Mouse (Mus musculus): ENCODE results near the gene Wdr62. TPM values are rescaled to one million over a fixed set of nuclear protein-coding genes. Genes with fewer than 3 reads are reported as not detected.

The Wdr62 gene
- polyA plus RNA-seq, 1 experiment from 2014 or later: 7.2 TPM

DNA sequence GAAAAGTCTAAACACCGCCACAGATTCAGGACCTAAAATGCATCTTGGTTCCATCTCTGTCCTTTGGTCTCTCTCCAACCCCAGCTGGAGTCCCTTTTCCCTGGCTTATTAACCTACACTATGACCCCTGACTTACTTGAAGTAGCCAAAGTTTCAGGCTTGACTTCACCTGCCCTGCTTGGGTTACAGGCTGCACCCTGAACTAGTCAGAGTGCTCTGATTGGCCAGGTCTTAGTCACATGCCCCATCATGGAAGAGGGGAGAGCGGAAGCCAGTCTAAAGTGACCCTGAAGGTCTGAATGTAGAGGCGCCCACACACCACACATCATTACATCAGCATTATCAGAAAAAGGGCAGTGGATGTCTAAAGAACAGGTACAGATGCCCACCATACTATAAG is 37.9 kb upstream of the Wdr62 start:
- H3K27ac ChIP-seq: no peak overlapping the region
- no peak overlapping the region for H3K9ac ChIP-seq
- peaks cover 2% of the 10 kb centered on the region; the same call in 1 of the 2 replicates for H3K36me3 ChIP-seq
- no peak overlapping the region for H3K4me3 ChIP-seq
- peaks cover 19% of the 10 kb centered on the region for H3K4me1 ChIP-seq
- no peak for ATAC-seq (ENCODE audit: low FRiP score)
- WGBS: 89% methylated on average over 3 of the region's 3 CpGs
- H3K4me2 ChIP-seq (replicated peaks): no peak overlapping the region
- H3K27me3 ChIP-seq: no peaks in the 10 kb centered on the region
- no peaks in the 10 kb centered on the region for H3K9me3 ChIP-seq (replicated peaks)

DNA sequence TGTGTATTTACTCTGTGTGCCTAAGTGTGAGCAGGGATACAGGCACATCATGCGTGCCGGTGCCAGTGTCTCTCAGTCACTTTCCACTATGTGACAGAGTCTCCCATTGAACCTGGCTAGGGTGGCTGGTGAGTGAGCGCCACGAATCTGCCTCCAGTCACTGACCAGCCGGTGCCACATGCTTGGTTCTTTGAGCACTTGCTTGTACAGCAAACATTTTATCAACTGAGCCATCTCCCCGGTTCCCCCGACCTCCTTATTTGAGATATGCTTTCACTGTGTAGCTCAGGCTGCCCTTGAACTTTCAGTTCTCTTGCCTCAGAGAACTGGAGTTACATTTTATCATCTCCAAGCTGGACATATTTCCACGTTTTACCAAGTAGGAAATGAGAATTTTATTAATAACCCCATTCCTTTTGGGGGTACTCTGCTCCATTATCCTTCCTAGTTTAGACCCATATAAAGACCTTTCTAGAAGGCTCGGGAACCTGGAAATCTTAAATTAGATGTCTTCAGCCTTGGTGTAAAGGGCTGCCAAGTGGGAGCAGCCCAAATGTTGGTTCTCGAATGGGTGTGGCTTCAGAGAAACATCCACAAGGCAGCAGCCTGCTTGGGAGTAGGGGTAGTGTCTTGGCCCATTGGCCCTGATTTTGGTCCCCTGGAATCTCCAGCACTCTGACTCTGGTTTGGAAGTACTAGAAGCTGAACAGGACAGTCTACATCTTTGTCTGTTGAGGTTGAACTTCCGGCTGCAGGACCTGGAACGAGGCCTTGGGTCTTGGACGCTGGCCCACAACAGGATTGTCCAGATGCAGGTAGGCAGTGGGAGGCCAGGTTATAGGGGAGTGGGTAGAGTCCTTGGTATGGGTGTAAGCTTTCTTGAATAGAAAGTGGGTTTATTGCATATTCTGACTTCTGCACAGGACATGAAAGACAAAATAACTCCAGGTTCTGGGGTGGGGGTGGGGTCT is 35.6 kb upstream of the Wdr62 start:
- H3K36me3 ChIP-seq: peaks cover 16% of the 10 kb centered on the region
- WGBS: 80% methylated on average over 13 of the region's 13 CpGs
- no peaks in the 10 kb centered on the region for H3K27me3 ChIP-seq
- H3K4me1 ChIP-seq: peaks cover 7% of the 10 kb centered on the region; the same call in 1 of the 2 replicates
- H3K4me3 ChIP-seq: peak overlapping the region; percentile 27; the same call in 1 of the 2 replicates
- H3K9ac ChIP-seq: no peak overlapping the region
- ATAC-seq (ENCODE audit: low FRiP score): no peak
- H3K4me2 ChIP-seq (replicated peaks): peak overlapping the region; percentile 43; the same call in 1 of the 2 replicates
- H3K27ac ChIP-seq: no peak overlapping the region
- H3K9me3 ChIP-seq (replicated peaks): no peaks in the 10 kb centered on the region

DNA sequence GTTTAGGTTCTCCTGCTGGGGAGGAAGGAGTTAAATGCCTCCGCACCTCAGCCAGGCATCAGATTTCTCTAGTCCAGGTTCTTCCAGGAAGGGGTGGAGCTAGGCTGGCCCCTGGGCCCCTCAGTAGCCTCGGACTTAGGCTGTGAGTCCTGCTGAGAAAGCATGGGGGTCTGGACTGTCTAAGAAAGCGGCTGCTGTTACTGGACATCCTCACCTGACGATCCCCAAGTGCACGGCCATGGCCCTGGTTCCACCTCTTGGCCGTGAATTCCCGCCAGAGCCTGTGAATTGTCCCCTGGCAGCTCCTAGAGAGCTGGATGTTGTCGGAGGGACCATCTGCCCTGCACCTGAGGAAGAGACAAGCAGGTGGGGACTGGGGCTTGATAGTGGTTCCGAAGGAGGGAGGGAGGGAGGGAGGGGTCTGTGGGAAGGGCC is 34.5 kb upstream of the Wdr62 start, which contains the start of gene Syne4:
Gene Syne4 (plus strand): TSS at position 87 of the 435 bp plus-strand sequence.
- no peak within 1 kb of the TSS for H3K27ac ChIP-seq
- peak within 1 kb of the TSS; percentile 43 for H3K4me2 ChIP-seq (replicated peaks)
- no peaks in the 10 kb centered on the region for H3K27me3 ChIP-seq
- peak within 1 kb of the TSS; percentile 46; the same call in 1 of the 2 replicates for H3K9ac ChIP-seq
- H3K4me1 ChIP-seq: peaks cover 10% of the 10 kb centered on the region; the same call in 1 of the 2 replicates
- H3K36me3 ChIP-seq: peaks cover 20% of the 10 kb centered on the region
- WGBS: 2% methylated on average over 9 of the region's 9 CpGs
- no peak for ATAC-seq (ENCODE audit: low FRiP score)
- peak within 1 kb of the TSS; percentile 27 for H3K4me3 ChIP-seq
- no peaks in the 10 kb centered on the region for H3K9me3 ChIP-seq (replicated peaks)

DNA sequence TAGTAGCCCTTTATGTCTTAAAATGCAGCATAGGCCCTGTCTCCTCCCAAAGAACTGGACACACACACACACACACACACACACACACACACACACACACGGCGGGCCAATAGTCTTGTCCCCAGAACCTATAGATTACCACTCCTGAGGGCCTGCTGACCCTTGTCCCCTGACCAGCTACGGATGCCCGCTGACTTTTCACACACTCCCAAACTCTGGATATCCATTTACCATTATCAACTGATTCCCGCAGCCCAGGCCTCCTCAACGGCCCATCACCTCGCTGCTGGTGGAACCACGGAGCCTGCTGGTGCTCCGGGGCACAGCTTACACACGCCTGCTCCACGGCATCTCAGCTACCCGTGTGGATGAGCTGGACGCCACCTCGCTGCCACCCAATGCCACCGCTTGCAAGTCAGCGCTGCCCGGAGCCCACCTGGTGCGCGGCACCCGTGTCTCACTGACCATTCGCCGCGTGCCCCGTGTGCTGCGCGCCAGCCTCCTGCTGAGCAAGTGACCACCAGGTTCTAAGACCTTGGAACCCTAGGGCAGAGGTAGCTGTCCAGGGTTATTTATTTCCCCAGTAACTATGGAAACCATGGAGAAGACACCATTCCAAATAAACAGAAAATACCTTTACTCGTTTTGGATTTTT is 33.6 kb upstream of the Wdr62 start:
- Histone ChIP-seq H3K27ac (no peak overlapping the region), H3K4me2 (replicated peaks) (no peak overlapping the region), H3K4me1 (peaks cover 17% of the 10 kb centered on the region), H3K9ac (no peak overlapping the region), H3K27me3 (no peaks in the 10 kb centered on the region), H3K4me3 (no peak overlapping the region), H3K36me3 (peaks cover 20% of the 10 kb centered on the region), H3K9me3 (replicated peaks) (no peaks in the 10 kb centered on the region)
- ATAC-seq (ENCODE audit: low FRiP score): no peak
- WGBS: 54% methylated on average over 27 of the region's 27 CpGs

DNA sequence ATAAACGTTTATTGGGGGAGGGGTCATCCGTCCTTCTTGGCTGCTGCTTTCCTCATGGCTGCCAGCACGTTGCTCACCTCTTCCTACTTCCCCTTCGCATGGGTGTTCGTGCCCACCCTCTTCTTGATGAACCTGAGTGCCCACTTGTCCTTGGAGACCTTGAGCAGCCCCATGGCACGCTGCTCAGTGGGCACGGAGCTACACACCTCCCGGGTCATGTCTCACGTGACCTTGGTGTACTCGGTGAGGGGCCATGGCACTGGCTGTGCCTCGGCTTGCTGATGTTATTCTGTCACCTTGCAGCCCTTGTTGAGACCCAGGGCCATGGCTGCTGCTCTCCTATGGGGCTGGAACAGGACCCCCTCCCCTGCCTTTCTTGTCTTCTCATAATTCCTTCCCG is 29.9 kb upstream of the Wdr62 start:
- no peak overlapping the region for H3K4me3 ChIP-seq
- no peak overlapping the region for H3K9ac ChIP-seq
- H3K4me1 ChIP-seq: peaks cover 21% of the 10 kb centered on the region
- no peaks in the 10 kb centered on the region for H3K27me3 ChIP-seq
- H3K9me3 ChIP-seq (replicated peaks): no peaks in the 10 kb centered on the region
- peaks cover 38% of the 10 kb centered on the region for H3K36me3 ChIP-seq
- H3K4me2 ChIP-seq (replicated peaks): peak overlapping the region; percentile 92; the same call in 1 of the 2 replicates
- no peak overlapping the region for H3K27ac ChIP-seq
- WGBS: 91% methylated on average over 12 of the region's 12 CpGs
- ATAC-seq (ENCODE audit: low FRiP score): no peak

DNA sequence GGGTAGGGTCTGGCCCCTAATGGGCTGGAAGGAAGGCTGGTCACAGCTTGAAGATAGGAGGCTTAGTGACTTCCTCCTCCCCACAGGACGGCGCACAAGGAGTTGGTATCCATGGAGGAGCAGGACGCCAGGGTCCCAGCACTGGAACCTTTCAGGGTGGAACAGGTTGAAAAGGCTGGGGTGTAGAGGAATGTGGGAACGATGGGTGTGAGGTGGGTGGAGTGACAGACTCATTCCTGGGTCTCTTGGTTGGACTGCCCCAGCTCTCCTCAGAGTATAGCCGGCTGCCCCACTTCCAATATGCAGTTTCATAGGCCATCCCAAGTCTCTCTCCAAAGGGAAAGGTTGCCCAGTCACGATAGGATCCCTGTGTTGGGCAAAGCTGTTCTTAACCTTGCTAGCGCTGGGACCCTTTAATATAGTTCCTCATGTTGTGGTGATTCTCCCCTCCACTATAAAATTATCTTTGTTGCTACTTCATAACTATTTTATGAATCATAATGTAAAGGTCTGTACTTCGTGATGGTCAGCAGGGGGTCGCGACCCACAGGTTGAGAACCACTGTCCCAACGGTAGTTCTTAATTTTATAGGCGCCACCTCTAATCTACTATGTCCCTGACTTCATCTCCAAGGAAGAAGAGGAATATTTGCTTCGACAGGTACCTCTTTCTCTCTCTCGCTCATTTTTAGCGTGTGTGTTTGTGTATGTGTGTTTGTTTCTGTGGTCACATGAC is 29.3 kb upstream of the Wdr62 start:
- Histone ChIP-seq H3K27me3 (no peaks in the 10 kb centered on the region), H3K4me1 (peaks cover 19% of the 10 kb centered on the region), H3K9me3 (replicated peaks) (no peaks in the 10 kb centered on the region), H3K27ac (no peak overlapping the region), H3K9ac (peak overlapping the region; percentile 74), H3K4me3 (peak overlapping the region; percentile 66), H3K36me3 (peaks cover 38% of the 10 kb centered on the region), H3K4me2 (replicated peaks) (peak overlapping the region; percentile 92)
- no peak for ATAC-seq (ENCODE audit: low FRiP score)
- 65% methylated on average over 15 of the region's 15 CpGs for WGBS

DNA sequence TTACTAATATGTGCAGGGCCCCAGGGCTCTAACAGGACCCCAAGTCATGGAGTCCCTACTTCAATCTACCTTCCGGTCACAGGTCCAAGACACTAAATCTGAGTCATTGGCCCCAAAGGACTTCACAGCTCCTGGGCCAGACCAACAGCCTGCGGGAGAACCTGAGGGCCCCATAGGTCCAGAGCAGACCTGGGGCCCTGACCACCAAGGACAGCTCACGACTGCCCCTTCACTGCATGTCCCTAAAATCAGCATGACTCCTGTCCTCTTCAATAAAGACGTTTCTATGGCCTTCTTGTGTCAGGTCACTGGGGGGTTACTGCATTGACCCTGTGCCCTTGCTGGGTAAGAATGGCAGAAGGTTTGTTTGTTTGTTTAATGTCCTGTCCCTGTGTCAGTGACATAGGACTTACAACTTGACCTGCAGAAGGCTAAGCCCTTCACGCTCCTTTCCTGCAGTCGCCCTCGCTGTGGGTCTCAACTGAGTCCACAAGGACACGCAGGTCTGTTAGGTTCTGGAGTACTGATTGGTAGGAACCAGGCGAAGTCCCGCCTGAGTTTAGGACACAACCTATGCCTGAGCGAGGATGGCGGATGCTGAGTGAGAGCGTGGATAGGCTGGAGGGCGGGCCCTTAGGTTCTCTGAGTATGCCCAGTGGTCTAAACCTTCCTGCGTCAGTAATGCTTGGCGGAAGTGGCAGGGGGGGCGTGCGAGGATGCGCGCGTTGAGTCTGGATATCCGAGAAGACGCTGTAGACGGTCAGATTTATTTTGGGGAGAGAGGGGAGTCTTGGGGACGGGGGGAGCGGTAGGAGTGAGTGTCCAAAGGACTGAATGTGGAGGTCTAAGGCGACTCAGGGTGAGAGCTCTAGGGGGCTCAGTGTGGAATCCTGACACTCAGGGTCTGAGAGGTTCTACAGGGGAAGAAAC is 28.1 kb upstream of the Wdr62 start, which contains the start of gene Alkbh6:
Gene Alkbh6 (plus strand): TSS at position 642 of the 930 bp plus-strand sequence.
- H3K4me1 ChIP-seq: peaks cover 17% of the 10 kb centered on the region
- H3K4me3 ChIP-seq: peak within 1 kb of the TSS; percentile 66
- H3K27me3 ChIP-seq: no peaks in the 10 kb centered on the region
- peak within 1 kb of the TSS; percentile 74 for H3K9ac ChIP-seq
- peak within 1 kb of the TSS; percentile 92 for H3K4me2 ChIP-seq (replicated peaks)
- WGBS: 4% methylated on average over 27 of the region's 27 CpGs
- ATAC-seq (ENCODE audit: low FRiP score): peak; percentile 99
- H3K36me3 ChIP-seq: peaks cover 45% of the 10 kb centered on the region
- no peaks in the 10 kb centered on the region; the same call in 1 of the 2 replicates for H3K9me3 ChIP-seq (replicated peaks)
- H3K27ac ChIP-seq: peak within 1 kb of the TSS; percentile 60

DNA sequence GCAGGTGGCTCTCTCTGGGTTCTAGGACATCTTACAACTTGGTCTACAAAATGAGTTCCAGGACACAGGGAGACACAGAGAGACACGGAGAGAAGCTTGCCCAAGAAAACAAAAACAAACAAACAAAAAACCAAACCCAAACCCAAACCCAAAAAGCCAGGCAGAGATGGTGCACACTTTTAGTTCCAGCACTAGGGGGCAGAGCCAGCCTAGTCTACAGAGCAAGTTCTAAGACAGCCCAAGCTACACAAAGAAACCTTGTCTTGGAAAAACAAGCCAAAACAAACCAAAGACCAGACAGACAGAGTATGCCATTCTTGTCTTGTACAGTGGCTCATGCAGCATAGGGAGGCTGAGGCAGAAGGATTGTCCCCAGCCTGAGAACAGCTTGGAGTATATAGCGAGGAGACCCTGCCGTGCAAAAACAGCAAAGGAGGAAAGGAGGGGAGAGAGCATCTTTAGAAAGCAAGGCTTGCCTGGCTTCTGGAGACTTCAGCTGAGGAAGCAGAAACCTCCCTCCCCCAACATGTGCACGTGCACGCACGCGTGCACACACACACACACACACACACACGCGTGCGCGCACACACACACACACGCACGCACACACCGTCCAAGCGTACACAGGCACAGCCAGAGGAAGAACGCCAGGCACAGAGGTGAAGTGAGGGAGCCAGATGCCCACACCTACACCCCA is 26.0 kb upstream of the Wdr62 start:
- no peaks in the 10 kb centered on the region; the same call in 1 of the 2 replicates for H3K9me3 ChIP-seq (replicated peaks)
- no peak overlapping the region for H3K4me3 ChIP-seq
- 0 out of 2 replicates have a peak overlapping the region, but pooled peaks have one; percentile 26 for H3K27ac ChIP-seq
- no peak for ATAC-seq (ENCODE audit: low FRiP score)
- H3K27me3 ChIP-seq: no peaks in the 10 kb centered on the region
- H3K36me3 ChIP-seq: peaks cover 53% of the 10 kb centered on the region
- WGBS: 91% methylated on average over 16 of the region's 16 CpGs
- H3K4me1 ChIP-seq: peaks cover 17% of the 10 kb centered on the region
- no peak overlapping the region for H3K9ac ChIP-seq
- H3K4me2 ChIP-seq (replicated peaks): no peak overlapping the region

DNA sequence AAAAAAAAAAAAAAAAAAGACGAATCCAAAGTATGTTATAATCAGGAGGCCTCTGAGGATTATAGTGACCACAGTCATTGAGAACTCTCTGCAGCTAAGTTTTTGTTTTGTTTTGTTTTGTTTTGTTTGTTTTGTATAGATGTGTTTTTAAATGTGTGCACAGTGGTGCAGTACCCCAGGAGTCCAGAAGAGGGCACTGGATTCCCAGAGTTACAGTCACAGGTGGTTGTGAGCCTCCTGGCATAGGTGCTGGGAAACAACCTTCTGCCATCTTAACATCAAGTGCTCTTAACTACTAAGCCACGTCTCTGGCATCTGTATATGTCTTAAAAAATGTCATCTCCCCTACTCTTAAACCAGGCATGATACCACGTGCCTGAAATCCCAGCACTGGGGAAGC is 20.7 kb upstream of the Wdr62 start:
- H3K27me3 ChIP-seq: no peaks in the 10 kb centered on the region
- no peak overlapping the region for H3K27ac ChIP-seq
- no peak overlapping the region for H3K9ac ChIP-seq
- H3K36me3 ChIP-seq: peaks cover 80% of the 10 kb centered on the region
- H3K4me3 ChIP-seq: no peak overlapping the region
- 54% methylated on average over 3 of the region's 3 CpGs for WGBS
- H3K9me3 ChIP-seq (replicated peaks): no peaks in the 10 kb centered on the region; the same call in 1 of the 2 replicates
- no peak for ATAC-seq (ENCODE audit: low FRiP score)
- no peak overlapping the region for H3K4me2 ChIP-seq (replicated peaks)
- no peaks in the 10 kb centered on the region for H3K4me1 ChIP-seq

DNA sequence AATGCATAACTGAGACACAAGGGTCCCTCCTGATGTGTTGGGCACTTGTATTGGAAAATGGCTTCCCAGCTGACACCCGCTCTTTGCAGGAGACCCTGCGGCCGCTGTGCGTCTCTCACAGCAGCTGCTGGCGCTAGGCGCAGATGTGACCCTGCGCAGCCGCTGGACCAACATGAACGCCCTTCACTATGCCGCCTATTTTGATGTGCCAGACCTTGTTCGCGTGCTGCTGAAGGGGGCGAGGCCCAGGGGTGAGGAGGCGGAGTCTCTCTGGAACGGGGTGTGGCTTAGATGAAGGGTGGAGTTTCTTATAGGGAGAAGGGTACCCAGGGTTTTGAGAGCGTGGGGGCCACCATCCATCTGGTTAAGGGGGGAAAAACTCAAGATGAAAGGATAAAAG is 17.0 kb upstream of the Wdr62 start:
- H3K9me3 ChIP-seq (replicated peaks): no peaks in the 10 kb centered on the region
- H3K36me3 ChIP-seq: peaks cover 82% of the 10 kb centered on the region
- H3K4me3 ChIP-seq: no peak overlapping the region
- whole genome bisulfite sequencing: 86% methylated on average over 16 of the region's 16 CpGs
- no peak overlapping the region for H3K9ac ChIP-seq
- ATAC-seq (ENCODE audit: low FRiP score): no peak
- no peaks in the 10 kb centered on the region for H3K27me3 ChIP-seq
- H3K4me2 ChIP-seq (replicated peaks): no peak overlapping the region
- H3K27ac ChIP-seq: no peak overlapping the region
- H3K4me1 ChIP-seq: peaks cover 22% of the 10 kb centered on the region
